Mouse (Mus musculus): ENCODE results near the gene Man2a1. TPM values are rescaled to one million over a fixed set of nuclear protein-coding genes. Genes with fewer than 3 reads are reported as not detected.

Man2a1 gene
- total RNA-seq, 2 experiments from 2014 or later = 13.6 to 15.2 TPM

GRCm38 (mm10) chr17:64789175-64789574 lies 188.6 kb downstream of the Man2a1 start:
- DNase-seq (ENCODE audit: extremely low spot score in 1 of 2, low spot score in 1 of 2) = no peak

- DNase-seq (ENCODE audit: extremely low spot score in 1 of 2, low spot score in 1 of 2) = no peak
These were observed 191.5 kb downstream of the Man2a1 start for GRCm38 (mm10) chr17:64792076-64792475.

GRCm38 (mm10) chr17:64792623-64793022 lies 192.1 kb downstream of the Man2a1 start:
- no peak for DNase-seq (ENCODE audit: extremely low spot score in 1 of 2, low spot score in 1 of 2)

- no peak for DNase-seq (ENCODE audit: extremely low spot score in 1 of 2, low spot score in 1 of 2)
These were observed 201.8 kb downstream of the Man2a1 start for GRCm38 (mm10) chr17:64802168-64802955.

GRCm38 (mm10) chr17:64802956-64803275 lies 202.4 kb downstream of the Man2a1 start:
- no peak for DNase-seq (ENCODE audit: extremely low spot score in 1 of 2, low spot score in 1 of 2)

Other genes starting within 250 kb of the Man2a1 start
- not detected for gene 4930583I09Rik, start 235.3 kb downstream of the Man2a1 start, total RNA-seq (2021)